Mouse (Mus musculus) lung, adult 2 months (tissue): Measurements from ENCODE around the gene Lgr6. TPM values are rescaled to one million over a fixed set of nuclear protein-coding genes. Genes with fewer than 3 reads are reported as not detected.

Experiments
- DNase-seq: peaks from one replicate; pipeline ENCODE4 v3.0.0; 2022
- H3K4me1 ChIP-seq: fragments of 200-500 bp; 2 replicates; pipeline ENCODE4 v1.6.1; 2011; ENCODE audit warnings: low read length; ENCODE audit not compliant: control insufficient read depth, insufficient read depth
- H3K4me3 ChIP-seq: fragments of 200-500 bp; replicated peaks from 2 replicates; pipeline ENCODE3; 2011; ENCODE audit warnings: low read depth, mild to moderate bottlenecking, control low read depth, low read length; ENCODE audit errors: extremely low read depth
- CTCF ChIP-seq: fragments of 200-500 bp; IDR thresholded peaks from 2 replicates; pipeline ENCODE4 v1.5.1; 2011; ENCODE audit warnings: mild to moderate bottlenecking, low read length, control low read depth; ENCODE audit not compliant: insufficient read depth
- POLR2A ChIP-seq: fragments of 200-500 bp; IDR thresholded peaks from 2 replicates; pipeline ENCODE4 v1.6.1; 2011; ENCODE audit warnings: low read depth, mild to moderate bottlenecking, control low read depth, low read length, borderline replicate concordance; ENCODE audit errors: extremely low read depth
- WGBS: fragments of 180-500 bp; shearing (Covaris S2); methylation state at CpG from one replicate; pipeline ENCODE4 v1.1.7; 2018; 5-methylcytosine and 5-hydroxymethylcytosine counted together
- polyA plus RNA-seq: library from polyadenylated mRNA; depleted of rRNA; stranded (reverse); fragments of >200 nt; gene quantifications from 2 replicates; pipeline ENCODE4 v1.2.3, GENCODE M21; 2012

Gene Lgr6
- polyA plus RNA-seq, 1 experiment: 4.1 TPM

- no peak for DNase-seq
- peak overlapping the region; percentile 44 for H3K4me3 ChIP-seq
- peaks cover 7% of the 10 kb centered on the region for H3K4me1 ChIP-seq
- 12% methylated on average over 14 of the region's 14 CpGs for WGBS
- no peak for TF ChIP-seq POLR2A
- no peak for TF ChIP-seq CTCF
Observed at GRCm38 (mm10) chr1:134987962-134988341, 117.1 kb downstream of the Lgr6 start.

- H3K4me1 ChIP-seq: peaks cover 7% of the 10 kb centered on the region
- 26% methylated on average over 48 of the region's 48 CpGs for WGBS
- DNase-seq: peak; percentile 25
- TF ChIP-seq POLR2A (no peak), CTCF (no peak)
- peak overlapping the region; percentile 48 for H3K4me3 ChIP-seq
Observed at GRCm38 (mm10) chr1:134987173-134987961, 117.7 kb downstream of the Lgr6 start.

GRCm38 (mm10) chr1:134972920-134973319 lies 132.2 kb downstream of the Lgr6 start:
- TF ChIP-seq CTCF (no peak), POLR2A (no peak)
- no peaks in the 10 kb centered on the region for H3K4me1 ChIP-seq
- no peak for DNase-seq
- H3K4me3 ChIP-seq: no peak overlapping the region
- 72% methylated on average over 1 of the region's 1 CpGs for WGBS

GRCm38 (mm10) chr1:134965430-134965829 lies 139.6 kb downstream of the Lgr6 start:
- Histone ChIP-seq H3K4me1 (no peaks in the 10 kb centered on the region; the same call in 1 of the 2 replicates), H3K4me3 (no peak overlapping the region)
- TF ChIP-seq POLR2A (no peak), CTCF (no peak)
- DNase-seq: no peak
- 95% methylated on average over 2 of the region's 2 CpGs for WGBS

- Histone ChIP-seq H3K4me3 (peak overlapping the region; percentile 80), H3K4me1 (no peaks in the 10 kb centered on the region; the same call in 1 of the 2 replicates)
- TF ChIP-seq CTCF (no peak), POLR2A (no peak)
- peak; percentile 14 for DNase-seq
- under 1% methylated on average over 11 of the region's 11 CpGs for WGBS
Observed at GRCm38 (mm10) chr1:134962821-134963220, 142.3 kb downstream of the Lgr6 start.

- Histone ChIP-seq H3K4me1 (no peaks in the 10 kb centered on the region; the same call in 1 of the 2 replicates), H3K4me3 (peak within 1 kb of the TSS; percentile 80)
- WGBS: 2% methylated on average over 50 of the region's 50 CpGs
- TF ChIP-seq CTCF (no peak), POLR2A (no peak)
- peak; percentile 94 for DNase-seq
Observed at GRCm38 (mm10) chr1:134962053-134962803, 142.8 kb downstream of the Lgr6 start, which contains the start of gene Ube2t. Gene Ube2t, plus strand, starts transcription at chr1:134962565.

- Histone ChIP-seq H3K4me3 (no peak overlapping the region), H3K4me1 (no peaks in the 10 kb centered on the region; the same call in 1 of the 2 replicates)
- TF ChIP-seq POLR2A (no peak), CTCF (no peak)
- DNase-seq: no peak
- WGBS: 51% methylated on average over 7 of the region's 7 CpGs
Observed at GRCm38 (mm10) chr1:134960634-134961033, 144.4 kb downstream of the Lgr6 start.

- H3K4me1 ChIP-seq: 0 out of 2 replicates have a peak, but pooled peaks cover 7% of the 10 kb centered on the region
- under 1% methylated on average over 39 of the region's 39 CpGs for WGBS
- peak within 1 kb of the TSS; percentile 89 for H3K4me3 ChIP-seq
- TF ChIP-seq CTCF (no peak; the same call in 1 of the 2 replicates), POLR2A (peak; percentile 81; the same call in 1 of the 2 replicates)
- peak; percentile 91 for DNase-seq
Observed at GRCm38 (mm10) chr1:134955637-134956176, 149.4 kb downstream of the Lgr6 start, which contains the start of gene Ppp1r12b. Gene Ppp1r12b, minus strand, starts transcription at chr1:134955942.

GRCm38 (mm10) chr1:134955050-134955636 lies 149.9 kb downstream of the Lgr6 start:
- WGBS: 2% methylated on average over 16 of the region's 16 CpGs
- DNase-seq: no peak
- TF ChIP-seq POLR2A (no peak), CTCF (no peak)
- Histone ChIP-seq H3K4me1 (0 out of 2 replicates have a peak, but pooled peaks cover 7% of the 10 kb centered on the region), H3K4me3 (peak overlapping the region; percentile 89)
